Mouse (Mus musculus) NIH3T3 (cell line): ENCODE measurements around the gene Cyp4f39.
"Not testable (repeated sequence)": the region's sequence is repeated elsewhere in the genome, so short reads cannot be mapped to it uniquely, and the experiment has no call there.

Experiments used
- DNase-seq: peaks from one replicate; pipeline ENCODE4 v3.0.0-alpha.2; 2012; ENCODE audit warnings: low read depth

The Cyp4f39 gene

DNA sequence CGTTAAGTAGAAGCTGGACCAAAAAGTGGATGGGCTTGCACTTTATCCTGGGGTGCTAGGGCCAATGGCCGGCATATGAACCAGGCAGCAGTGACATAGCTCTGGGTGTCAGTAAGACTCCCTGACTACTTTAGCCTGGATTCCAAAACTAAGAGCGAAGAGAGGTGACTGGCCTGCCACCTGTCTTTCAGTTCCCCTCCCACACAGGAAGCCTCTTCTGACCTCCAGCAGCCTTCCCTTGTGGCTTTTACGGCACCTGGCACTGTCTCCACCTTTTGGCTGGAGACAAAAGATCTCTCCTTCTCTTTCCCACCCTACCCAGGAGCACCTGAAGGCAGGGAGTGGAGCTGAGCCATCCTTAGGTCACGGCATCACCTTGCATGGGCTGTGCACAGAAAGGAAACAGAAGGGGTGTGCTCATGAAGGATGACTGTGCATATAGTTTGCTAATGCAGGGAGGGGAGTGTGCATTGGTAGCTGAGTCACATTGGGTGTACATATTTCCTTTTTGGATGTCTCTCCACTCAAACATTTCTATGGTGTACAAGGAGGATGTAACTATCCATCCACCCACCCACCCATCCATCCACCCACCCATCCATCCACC lies 22.5 kb downstream of the Cyp4f39 start:
- no peak for DNase-seq

DNA sequence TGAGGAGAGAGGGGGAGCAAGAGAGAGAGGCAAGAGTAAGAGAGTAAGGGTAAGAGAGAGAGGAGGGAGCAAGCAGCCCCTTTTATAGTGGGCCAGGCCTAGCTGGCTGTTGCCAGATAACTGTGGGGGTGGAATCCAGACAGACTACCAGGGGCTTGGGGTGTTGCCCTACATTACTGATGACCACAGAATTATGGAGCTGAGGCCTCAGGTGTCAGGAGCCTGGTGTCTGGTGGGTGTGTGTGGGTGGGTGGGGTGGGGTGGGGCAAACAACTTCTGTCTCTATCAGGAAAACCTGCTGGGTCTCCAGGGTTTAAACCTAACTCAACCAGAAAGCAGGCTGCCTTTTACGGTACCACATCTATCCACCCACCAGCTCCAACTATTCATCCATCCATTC lies 24.7 kb downstream of the Cyp4f39 start:
- no peak for DNase-seq

DNA sequence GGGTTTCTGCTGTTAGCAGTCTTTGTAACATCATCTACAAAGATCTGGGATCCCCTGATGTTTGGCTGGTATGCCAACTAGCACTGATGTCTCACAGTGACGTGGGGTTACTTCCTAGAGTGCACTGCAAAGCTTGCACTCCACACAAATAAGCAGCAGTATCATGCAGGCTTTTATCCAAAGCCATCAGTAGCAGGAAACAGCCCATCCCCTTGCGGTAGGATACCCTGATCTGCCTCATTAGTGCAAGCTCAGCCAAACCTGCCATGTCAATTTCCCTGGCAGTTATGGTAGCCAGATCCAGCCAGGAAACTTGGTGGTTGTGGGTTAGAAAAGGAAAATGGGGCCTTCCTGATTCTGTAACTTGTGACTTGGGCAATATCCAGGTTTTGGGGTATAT lies 26.2 kb downstream of the Cyp4f39 start:
- no peak for DNase-seq

DNA sequence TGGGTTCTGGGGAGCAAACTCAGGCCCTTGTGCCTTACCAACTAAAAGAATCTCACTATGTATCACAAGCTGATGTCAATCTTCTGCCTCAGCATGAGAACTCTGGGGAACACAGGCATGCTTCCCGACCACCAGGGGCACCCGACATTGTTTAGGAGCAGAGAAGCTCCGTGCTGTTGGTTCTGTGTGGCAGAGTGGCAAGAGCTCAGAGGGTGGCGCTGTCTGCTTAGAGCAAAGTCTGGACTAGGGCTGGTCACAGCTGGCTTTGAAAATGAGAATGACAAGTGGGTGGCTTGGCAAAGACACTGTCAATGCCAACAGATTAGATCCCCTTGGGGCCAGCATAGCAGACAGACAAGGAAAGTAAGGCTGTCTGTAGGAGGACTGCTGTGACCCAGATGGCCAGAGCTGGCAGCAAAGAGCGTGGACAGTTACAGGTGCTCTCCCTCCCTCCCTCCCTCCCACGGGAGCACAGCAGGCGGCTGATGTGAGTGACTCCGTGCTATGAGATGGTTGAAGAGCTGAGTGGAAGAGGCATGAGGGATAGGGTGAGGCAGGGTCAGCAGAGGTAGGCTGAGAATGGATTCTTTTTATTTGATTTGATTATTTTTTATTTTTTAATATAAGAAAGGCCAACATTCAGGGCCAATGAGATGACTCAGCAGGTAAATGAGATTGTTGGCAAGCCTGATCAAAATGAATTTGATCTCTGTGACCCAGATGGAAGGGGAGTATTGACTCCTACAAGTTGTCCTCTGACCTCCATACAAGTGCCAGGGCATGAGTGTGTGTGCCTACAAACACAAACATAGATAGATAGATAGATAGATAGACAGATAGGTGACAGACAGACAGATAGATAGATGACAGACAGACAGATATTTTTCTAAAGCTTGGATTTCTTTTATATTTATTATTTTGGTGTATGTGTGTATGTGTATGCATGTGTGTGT lies 27.3 kb downstream of the Cyp4f39 start:
- DNase-seq = peak; percentile 24

DNA sequence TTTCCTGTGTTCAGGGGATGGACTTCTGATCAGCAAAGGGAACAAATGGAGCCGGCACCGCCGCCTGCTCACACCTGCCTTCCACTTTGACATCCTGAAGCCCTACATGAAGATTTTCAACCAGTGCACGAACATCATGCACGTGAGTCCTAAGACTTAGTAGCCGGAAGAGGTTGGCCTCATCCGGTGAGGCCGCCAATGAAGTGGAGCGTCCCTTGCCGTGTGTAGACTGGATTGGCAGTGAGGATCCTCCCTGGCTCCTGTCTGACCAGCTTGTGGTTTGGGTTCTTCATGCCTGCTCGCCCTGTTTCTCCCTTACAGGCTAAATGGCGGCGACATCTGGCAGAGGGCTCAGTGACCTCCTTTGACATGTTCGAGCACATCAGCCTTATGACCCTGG lies 29.2 kb downstream of the Cyp4f39 start:
- no peak for DNase-seq

DNA sequence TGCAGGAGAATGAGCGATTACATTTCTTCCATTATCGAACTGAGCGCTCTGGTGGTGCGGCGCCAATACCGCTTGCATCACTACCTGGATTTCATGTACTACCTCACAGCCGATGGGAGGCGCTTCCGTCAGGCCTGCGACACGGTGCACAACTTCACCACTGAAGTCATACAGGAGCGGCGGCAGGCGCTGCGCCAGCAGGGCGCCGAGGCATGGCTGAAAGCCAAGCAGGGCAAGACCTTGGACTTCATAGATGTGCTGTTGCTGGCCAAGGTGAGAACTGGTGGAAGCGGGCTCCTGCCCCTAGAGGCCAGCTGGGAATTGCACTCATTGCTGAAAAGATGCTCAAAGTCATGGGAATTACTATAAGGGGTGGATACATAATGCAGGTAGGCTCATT lies 30.7 kb downstream of the Cyp4f39 start:
- DNase-seq = peak; percentile 55

DNA sequence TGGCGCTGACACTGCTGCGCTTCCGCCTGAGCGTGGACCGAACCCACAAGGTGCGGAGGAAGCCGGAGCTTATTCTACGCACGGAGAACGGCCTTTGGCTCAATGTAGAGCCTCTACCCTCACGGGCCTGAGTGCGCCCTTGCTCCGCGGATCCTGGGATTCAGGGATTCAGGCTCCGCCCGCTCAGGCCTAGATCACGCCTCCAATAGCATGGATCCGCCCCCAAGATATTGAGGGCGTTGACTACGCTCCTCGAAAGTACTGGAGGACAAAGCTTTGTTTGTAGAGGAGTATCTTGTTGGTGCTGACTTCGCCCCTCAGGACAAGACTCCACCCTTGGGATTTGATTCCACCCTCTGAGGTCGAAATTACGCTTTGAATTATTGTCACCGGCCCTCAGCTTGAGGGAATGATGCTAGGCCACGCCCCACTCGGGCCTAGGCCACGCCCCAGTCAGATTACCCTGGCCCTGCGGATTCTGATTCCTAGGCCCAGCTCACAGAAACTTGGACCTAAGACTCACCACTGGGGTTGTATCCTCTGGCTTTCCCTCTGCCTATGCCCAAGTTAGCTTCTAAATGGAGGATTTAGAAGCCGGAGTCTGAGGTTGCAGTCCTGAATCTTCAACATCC lies 39.9 kb downstream of the Cyp4f39 start:
- DNase-seq = no peak

DNA sequence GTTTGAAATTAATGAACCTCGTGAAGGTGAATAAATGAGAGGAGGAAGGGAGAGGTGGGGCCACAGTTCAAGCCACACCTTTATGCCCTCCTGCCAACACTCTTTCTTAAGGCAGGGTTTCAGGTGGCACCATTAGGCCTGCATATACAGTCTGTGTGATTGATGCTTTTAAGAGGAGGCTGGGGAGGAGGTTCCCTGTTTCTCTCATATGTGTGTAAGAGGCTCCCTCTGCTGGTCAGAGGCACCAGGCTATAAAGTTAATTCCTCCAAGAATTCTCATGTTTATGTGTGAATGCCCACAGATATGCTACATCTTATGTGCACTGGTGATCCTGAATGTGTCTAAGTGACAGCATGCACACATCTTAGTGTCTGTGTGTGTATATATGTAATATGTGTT lies 42.1 kb downstream of the Cyp4f39 start:
- peak; percentile 90 for DNase-seq

DNA sequence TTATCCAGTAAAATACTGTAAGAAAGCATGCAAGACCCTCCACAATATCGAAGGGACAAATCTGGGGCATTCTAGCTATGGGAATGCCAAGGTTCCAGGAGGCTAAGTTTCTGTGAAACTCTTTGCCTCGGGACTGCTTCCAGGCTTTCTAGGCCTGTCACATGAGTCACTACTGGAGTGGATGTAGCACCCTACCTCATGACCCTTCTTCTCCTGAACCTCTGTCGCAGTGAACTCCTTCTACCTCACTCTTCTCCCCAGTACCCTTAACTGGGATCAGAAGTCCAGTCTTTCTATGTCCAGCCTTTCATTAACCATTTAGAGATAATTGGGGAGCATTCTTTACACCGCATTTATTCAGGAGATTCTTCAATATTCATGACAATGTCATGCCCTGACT lies 48.0 kb downstream of the Cyp4f39 start:
- not testable (repeated sequence) for DNase-seq

DNA sequence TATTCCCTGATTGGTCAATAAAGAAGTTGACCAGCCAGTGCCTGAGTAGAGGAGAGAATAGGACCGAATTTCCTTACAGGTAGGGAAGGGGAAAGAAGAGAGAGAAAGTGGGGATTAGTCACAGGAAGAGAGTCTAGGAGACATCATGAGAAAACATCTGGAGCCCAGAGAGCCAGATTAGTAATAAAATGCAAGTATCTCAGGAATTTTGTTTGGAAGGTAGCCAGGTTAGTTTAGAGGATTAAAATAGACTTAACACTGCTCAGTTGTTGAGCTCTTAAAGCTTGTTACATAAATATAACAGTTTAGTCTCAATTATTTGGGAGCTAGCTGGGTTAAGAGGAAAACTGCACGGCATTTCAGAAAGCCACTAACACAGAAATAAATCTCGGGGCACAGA lies 48.5 kb downstream of the Cyp4f39 start:
- peak; percentile 60 for DNase-seq

DNA sequence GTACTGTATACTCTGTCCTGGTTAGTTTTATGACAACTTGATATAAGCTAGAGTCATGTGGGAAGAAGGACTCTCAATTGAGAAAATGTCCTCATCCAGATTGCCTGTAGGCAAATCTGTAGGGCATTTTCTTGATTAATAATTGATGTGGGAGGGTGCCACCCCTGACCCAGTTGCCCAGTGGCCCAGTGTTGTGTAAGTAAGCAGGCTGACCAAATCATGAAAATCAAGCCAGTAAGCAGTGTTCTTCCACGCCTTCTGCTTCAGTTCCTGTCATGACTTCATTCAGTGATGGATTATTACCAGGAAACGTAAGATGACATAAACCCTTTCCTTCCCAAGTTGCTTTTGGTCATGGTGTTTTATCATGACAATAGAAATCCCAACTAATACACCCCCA lies 50.6 kb downstream of the Cyp4f39 start:
- DNase-seq = peak; percentile 10

DNA sequence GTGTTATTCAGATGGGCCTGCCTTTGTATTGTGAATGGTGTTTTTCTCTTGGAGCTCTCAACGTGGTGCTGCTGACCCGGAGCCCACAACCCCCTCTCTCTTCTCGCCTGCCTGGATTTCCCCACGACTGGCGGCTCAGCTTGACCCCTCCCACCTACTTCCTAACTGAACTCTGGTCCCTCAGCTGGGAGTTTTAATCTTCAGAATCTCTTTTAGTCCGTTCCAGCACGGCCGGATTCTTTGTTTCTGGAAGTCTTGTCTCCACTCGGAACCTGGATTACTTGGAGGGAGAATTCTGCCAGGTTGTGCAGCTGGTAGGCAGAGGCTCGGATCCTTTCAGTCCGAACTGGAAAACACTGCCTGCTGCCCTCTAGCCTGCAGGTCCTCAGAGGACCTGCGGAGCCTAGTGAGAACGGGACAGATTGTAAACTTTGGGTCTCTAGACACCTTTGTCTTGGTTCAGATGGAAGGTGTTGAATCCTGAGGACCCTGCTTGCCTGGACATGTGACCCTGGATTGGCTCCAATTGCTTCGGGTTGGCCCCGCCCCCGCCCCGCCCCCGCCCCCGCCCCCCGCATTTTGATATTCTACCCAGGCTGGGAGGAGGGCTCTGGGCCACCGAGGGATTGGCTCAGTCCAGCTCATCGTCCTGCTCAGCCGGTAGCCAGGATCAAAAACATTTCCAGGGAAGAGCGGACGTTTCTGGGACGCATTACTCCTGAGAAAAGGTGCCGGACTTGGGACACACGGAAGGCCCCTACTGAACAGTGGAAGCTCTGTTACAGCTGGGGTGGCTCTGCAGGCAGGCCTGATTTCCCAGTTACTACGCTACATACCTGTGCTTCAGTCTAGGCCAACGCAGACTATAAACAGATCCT lies 53.6 kb downstream of the Cyp4f39 start, which contains the start of gene Cyp4f17:
TSS of gene Cyp4f17 (plus strand) at position 200 of the 878 bp plus-strand sequence.
- DNase-seq = peak; percentile 79

DNA sequence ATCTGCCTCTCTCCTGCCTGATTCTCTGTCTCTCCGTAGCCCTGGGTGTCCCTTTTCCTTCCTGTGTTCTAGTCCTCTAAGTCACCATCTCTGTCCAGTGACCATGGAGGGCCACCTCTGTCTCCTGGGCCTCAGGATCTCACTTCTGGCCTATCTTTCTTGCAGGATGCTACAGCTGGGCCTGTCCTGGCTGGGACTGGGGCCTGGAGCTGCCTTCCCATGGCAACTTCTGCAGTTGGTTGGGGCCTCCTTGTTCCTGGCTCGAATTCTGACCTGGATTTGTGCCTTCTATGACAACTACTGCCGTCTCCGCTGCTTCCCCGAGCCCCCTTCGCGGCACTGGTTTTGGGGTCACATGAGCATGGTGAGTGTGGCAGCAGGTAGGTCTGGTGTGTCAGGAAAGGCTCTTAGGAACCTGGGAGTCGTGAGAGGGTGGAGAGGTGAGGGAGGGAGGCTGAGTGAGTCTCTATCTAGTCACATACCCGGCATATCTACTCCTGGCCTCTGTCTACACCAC lies 54.3 kb downstream of the Cyp4f39 start:
- DNase-seq = no peak

DNA sequence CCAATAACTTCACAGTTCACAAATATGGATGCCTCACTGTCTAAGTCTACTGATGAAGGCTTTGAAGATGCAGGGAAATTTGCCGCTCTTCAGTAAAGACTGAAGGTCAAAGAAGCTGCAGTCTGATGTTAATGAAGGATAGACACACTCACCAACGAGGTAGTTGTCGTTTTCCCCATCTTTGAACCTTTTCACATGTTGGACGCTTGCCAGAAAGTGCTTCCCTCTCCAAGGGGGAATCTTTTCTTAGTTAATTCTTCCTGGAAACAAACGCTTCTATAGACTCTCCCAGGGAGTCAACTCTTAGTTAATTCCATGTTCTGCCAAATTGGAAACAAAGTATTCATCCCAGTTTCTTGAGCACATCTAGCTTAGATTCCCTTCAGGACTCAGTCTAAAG lies 63.6 kb downstream of the Cyp4f39 start:
- no peak for DNase-seq

DNA sequence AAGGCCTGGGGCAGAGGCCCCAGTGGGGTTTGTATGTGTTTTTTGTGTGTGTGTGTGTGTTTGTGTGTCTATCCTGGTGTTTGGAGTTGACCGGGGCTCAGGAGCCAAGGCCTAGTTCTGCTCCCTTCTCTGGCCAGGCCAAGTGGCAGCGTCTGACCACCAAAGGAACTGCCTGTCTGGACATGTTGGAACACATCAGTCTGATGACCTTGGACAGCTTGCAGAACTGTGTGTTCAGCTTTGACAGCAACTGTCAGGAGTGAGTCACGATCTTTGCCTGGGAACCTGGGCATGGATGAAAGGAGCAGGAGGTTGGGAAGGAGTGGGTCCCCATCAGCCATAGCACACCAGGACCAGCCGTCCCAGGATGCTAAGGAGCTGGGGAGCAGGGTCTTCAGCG lies 69.5 kb downstream of the Cyp4f39 start:
- no peak for DNase-seq

DNA sequence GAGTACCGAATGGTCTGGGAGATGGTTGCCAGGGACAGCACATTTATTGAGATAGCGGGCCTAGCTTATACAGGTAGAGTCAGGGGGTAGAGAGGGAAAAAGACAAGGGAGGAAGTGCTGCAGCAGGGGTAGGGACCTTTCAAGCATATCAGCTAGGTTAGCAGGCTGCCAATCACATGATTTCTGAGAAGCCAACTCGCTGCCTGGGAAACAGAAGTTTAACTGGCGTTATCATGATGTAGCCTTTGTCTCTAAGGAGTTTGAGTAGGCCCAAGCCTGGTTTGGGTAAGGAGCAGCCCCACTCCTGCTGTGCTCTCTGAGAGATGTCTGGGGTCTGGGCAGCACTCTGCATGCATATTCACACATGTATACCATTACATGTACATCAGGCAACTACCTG lies 69.9 kb downstream of the Cyp4f39 start:
- no peak for DNase-seq

DNA sequence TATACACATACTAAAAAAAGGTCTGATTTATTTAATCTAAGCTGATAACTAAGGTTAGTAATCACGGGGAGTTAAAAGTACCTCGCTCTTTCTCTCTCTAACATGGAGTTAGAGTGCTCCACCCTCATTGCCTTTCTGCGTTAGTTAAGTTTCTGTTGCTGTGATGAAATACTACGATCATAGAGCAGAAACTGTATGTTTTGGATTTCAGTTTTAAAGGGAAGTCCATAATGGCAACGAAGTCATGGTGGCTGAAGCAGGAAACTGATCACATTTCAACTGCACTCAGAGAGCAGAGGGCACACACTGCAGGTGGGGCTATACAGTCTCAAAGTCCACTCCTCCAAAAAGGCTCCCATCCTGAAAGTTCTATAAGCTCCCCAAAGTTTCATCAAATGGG lies 70.3 kb downstream of the Cyp4f39 start:
- DNase-seq = no peak

DNA sequence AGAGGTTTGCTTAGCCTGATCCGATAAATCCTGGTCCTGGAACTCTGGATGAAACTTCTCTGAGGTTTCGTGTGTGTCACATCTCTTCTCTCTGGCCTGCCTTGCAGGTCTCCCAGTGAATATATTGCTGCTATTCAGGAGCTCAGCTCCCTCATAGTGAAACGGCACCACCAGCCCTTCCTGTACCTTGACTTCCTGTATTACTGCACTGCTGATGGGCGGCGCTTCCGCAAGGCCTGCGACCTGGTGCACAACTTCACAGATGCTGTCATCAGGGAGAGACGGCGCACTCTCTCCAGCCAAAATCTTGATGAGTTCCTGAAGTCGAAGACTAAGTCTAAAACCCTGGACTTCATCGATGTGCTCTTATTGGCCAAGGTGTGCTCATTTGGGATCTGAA lies 71.4 kb downstream of the Cyp4f39 start:
- DNase-seq = no peak

DNA sequence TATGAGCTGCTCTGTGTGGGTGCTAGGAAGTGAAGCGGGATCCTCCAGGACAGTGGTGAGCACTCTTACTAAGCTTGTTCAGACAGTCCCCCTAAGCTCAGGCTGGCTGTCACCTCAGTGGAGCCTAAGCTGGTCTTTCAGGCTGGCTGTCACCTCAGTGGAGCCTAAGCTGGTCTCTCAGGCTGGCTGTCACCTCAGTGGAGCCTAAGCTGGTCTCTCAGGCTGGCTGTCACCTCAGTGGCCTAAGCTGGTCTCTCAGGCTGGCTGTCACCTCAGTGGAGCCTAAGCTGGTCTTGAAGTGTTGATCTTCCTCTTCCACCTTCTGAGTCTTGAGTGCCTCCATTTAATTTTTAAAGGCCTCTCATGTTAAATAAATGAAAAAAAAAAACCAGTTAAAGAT lies 73.8 kb downstream of the Cyp4f39 start:
- not testable (repeated sequence) for DNase-seq

DNA sequence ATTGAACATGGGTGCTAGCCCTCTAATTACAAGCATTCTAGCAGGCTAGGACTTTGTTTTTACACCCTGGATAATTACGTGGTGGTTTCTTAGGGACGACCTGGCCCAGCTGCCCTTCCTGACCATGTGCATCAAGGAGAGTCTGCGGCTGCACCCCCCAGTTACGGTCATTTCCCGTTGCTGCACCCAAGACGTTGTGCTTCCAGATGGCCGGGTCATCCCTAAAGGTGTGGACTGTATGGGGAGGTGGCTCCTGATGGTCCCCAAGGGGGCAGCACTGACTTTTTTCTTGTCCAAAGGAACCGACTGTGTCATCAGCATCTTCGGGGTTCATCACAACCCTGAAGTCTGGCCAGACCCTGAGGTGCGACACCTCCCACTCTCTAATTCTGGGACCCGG lies 75.2 kb downstream of the Cyp4f39 start:
- DNase-seq = no peak

DNA sequence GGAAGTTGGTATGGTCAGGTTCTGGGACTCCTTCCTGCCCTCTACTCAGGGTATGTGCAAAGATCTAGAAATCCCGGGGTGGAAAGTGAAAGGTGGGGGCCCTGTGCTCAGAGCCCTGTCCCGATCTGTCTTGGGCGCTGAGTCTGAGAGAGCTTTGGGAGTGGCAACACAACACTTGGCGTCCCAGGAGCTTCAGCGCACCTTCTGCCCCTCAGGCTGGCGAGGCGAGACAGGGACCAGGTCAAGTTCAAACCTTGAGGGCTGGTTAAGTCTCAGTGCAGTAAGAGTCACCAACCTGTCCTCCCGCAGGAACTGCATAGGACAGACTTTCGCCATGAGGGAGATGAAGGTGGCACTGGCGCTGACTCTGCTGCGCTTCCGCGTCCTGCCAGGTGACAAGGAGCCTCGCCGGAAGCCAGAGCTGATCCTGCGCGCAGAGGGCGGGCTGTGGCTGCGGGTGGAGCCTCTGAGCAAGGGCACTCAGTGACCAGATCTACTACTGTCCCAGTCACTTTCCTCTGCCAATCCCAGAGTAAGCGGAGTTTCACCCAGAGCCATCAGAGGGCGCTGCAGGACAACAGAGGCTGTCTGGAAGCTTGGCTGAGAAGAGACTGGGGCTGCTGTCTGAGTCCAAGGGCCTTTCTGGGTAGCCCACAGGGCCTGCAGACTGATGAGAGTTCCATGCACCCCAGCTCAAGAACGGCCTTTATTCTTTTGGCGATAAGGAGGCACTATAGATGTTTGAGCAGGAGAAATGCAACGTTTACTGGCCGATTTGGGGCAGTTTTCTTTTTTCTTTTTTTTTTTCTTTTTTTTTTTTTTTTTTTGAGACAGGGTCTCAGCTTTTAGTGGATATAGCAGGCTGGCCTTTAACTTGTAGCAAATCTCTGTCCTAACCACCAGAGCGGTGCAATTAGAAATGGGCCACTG lies 76.2 kb downstream of the Cyp4f39 start:
- DNase-seq = peak; percentile 74
